Mouse (Mus musculus) limb, embryonic 10.5 days (tissue): ENCODE measurements around the gene Mrps16. TPM values are rescaled to one million over a fixed set of nuclear protein-coding genes. Genes with fewer than 3 reads are reported as not detected.

Experiments
- DNase-seq: peaks from one replicate; pipeline ENCODE4 v3.0.0-alpha.2; 2017; ENCODE audit warnings: low spot score
- H3K27ac ChIP-seq: fragments of 300-500 bp; sonication (generic); 2 replicates; pipeline ENCODE4 v1.5.1; 2016; ENCODE audit warnings: mild to moderate bottlenecking
- H3K27me3 ChIP-seq: fragments of 300-500 bp; sonication (generic); 2 replicates; pipeline ENCODE4 v1.6.1; 2016; ENCODE audit warnings: low read depth, mild to moderate bottlenecking; ENCODE audit not compliant: poor library complexity, severe bottlenecking
- H3K36me3 ChIP-seq: fragments of 300-500 bp; sonication (generic); 2 replicates; pipeline ENCODE4 v1.6.1; 2016; ENCODE audit warnings: mild to moderate bottlenecking, moderate library complexity
- H3K4me1 ChIP-seq: fragments of 300-500 bp; sonication (generic); 2 replicates; pipeline ENCODE4 v1.6.1; 2016
- H3K4me3 ChIP-seq: fragments of 300-500 bp; sonication (generic); 2 replicates; pipeline ENCODE4 v1.5.1; 2016; ENCODE audit warnings: mild to moderate bottlenecking, moderate library complexity
- H3K9me3 ChIP-seq: fragments of 300-500 bp; sonication (generic); replicated peaks from 2 replicates; pipeline ENCODE4 v1.6.1; 2016; ENCODE audit warnings: mild to moderate bottlenecking
- WGBS: fragments of 180-500 bp; shearing (Covaris S2); methylation state at CpG from one replicate; pipeline ENCODE4 v1.1.7; 2016; 5-methylcytosine and 5-hydroxymethylcytosine counted together
- polyA plus RNA-seq: library from polyadenylated mRNA; unstranded; fragments of >200 nt; fragmentation: Nextera tagmentation; extraction: Ambion mirVana; gene quantifications from 2 replicates; pipeline ENCODE4 v1.2.1, GENCODE M21; 2016

Mrps16 gene
- polyA plus RNA-seq, 1 experiment from 2014 or later = 90.4 TPM

DNA sequence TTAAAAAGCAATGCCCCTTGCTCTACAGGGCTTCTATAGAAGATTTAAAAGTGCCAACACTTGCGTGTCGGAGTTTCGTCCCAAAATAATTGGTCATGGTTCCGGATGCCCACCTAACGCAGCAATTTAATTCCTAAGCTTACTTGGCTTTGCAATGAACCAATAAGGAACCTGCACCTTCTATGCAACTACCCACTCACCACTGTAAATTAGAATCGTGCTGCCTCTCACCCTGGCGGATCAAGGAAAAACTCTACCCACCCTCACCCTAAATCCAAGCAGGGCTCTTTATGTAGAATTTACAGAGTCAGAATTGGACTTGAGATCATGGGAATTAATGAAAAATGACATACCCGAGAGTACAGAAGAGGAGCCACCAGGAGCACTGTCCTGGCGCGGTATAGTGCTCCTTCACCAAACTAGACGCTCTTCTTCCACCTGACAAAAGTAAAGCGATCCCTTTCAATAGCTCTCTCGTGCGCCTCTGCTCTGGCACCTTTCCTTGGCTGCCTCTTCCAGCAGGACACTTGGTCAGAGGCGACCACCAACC is 45.9 kb downstream of the Mrps16 start:
- no peak for DNase-seq
- Histone ChIP-seq H3K27me3 (no peaks in the 10 kb centered on the region), H3K4me1 (peaks cover 18% of the 10 kb centered on the region), H3K9me3 (no peaks in the 10 kb centered on the region), H3K4me3 (peak overlapping the region; percentile 79), H3K36me3 (peaks cover 49% of the 10 kb centered on the region), H3K27ac (peak overlapping the region; percentile 95)
- WGBS = 6% methylated on average over 15 of the region's 15 CpGs

DNA sequence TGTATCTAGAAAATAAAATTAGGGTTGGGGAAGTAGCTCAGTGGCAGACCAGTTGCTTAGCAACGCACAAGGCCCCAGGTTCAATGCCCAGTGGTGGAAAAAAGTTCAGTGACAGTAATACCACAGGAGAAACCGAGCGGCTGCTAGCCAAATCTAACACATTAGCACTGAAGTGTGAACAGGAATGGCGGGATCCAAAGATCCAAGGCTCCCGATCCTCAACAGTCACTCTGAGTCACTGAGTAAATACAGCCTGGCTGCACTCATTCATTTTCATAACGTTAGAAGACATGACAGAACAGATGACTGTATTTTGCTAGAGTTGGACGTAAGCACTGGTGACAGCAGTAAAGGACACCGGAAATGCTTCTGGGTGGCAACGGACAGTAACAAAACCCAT is 47.5 kb downstream of the Mrps16 start:
- peaks cover 51% of the 10 kb centered on the region for H3K36me3 ChIP-seq
- H3K4me3 ChIP-seq = no peak overlapping the region
- DNase-seq = no peak
- no peaks in the 10 kb centered on the region for H3K9me3 ChIP-seq
- no peaks in the 10 kb centered on the region for H3K27me3 ChIP-seq
- 93% methylated on average over 9 of the region's 9 CpGs for WGBS
- peaks cover 18% of the 10 kb centered on the region for H3K4me1 ChIP-seq
- no peak overlapping the region for H3K27ac ChIP-seq

DNA sequence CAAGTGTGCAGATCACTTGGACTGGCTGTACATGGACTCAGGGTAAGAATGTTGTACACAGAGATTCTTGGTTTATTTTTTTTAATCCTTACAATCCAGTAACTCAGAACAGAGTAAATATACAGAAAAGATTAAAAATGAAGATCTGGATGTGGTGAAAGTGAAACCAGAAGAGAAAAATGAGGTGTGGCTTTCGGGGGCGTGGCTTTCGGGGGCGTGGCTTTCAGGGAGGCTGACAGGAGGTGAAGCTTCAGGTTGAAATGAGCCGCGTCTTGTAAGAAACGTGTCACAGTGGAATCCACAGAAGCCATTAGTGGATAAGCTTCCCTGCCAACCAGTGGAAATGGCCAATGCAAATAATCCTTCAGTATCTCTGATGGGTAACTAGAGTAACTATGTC is 52.6 kb downstream of the Mrps16 start:
- H3K36me3 ChIP-seq = peaks cover 95% of the 10 kb centered on the region

DNA sequence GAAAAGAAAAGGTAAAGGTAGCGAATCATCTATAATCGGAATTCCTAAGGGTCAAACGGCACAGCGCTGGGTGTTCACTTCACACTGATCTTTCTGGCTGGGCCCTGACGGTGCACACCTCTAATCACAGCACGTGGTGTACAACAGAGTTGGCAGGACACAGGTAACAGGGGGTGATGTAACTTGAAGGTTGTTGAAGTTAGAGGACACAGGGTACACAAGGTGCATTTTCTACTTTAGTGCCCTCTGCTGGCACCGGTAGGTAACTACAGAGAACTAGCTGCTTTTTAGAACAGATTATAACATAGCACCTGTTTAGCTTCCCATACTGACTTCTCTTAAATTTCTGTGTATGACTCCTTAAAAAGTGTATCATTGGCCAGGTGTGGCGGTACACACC is 53.3 kb downstream of the Mrps16 start:
- H3K4me3 ChIP-seq = no peak overlapping the region
- peaks cover 95% of the 10 kb centered on the region for H3K36me3 ChIP-seq
- no peak overlapping the region for H3K27ac ChIP-seq
- no peaks in the 10 kb centered on the region for H3K4me1 ChIP-seq
- WGBS = 84% methylated on average over 8 of the region's 8 CpGs
- no peaks in the 10 kb centered on the region for H3K27me3 ChIP-seq
- no peaks in the 10 kb centered on the region for H3K9me3 ChIP-seq
- DNase-seq = no peak

More for the DNA sequence above, 52.6 kb downstream of the Mrps16 start:
- Histone ChIP-seq H3K27ac (no peak overlapping the region), H3K4me3 (no peak overlapping the region), H3K27me3 (no peaks in the 10 kb centered on the region), H3K9me3 (no peaks in the 10 kb centered on the region), H3K4me1 (no peaks in the 10 kb centered on the region)
- WGBS = 85% methylated on average over 7 of the region's 7 CpGs
- no peak for DNase-seq

DNA sequence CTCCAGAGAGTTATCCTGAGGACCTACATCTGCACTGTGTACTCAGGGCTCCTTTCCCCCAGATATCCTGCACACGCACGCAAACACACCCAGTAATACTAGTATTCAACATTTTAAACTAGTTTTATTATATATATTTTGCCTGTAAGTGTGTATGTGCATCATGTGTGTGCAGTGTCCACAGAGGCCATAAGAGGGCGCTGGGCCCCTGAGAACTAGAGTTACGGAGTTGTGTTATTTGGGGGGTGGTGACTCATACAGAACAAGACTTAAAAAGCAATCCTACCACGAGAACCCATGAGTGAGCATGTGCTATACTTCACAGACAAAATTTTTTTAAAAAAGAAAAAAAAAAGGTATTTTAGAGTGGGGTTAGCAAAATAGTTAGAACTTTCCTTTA is 54.0 kb downstream of the Mrps16 start:
- Histone ChIP-seq H3K36me3 (peaks cover 95% of the 10 kb centered on the region), H3K4me1 (no peaks in the 10 kb centered on the region), H3K9me3 (no peaks in the 10 kb centered on the region), H3K27ac (no peak overlapping the region), H3K4me3 (no peak overlapping the region), H3K27me3 (no peaks in the 10 kb centered on the region)
- no peak for DNase-seq
- 97% methylated on average over 5 of the region's 5 CpGs for whole genome bisulfite sequencing

Other genes starting within 250 kb of the Mrps16 start
- 7.3 and 8.9 TPM in 2 replicates for gene Kcnk5, start 211.8 kb downstream of the Mrps16 start, polyA plus RNA-seq
- not detected in 2 replicates for gene Kcnk16, start 124.4 kb downstream of the Mrps16 start, polyA plus RNA-seq
- 11.5 and 15.5 TPM in 2 replicates for gene Nudt13, start 98.9 kb downstream of the Mrps16 start, polyA plus RNA-seq
- gene Ecd, start 45.5 kb downstream of the Mrps16 start, polyA plus RNA-seq = 71.7 and 74.6 TPM in 2 replicates
- gene Fam149b, start 45.5 kb downstream of the Mrps16 start, polyA plus RNA-seq = 43.5 and 51.7 TPM in 2 replicates
- gene Dnajc9, start 4.7 kb downstream of the Mrps16 start, polyA plus RNA-seq = 272 and 290 TPM in 2 replicates
- 0.29 and 0.90 TPM in 2 replicates for gene Cfap70, start 58.6 kb upstream of the Mrps16 start, polyA plus RNA-seq
- 21.2 and 23.3 TPM in 2 replicates for gene Anxa7, start 86.5 kb upstream of the Mrps16 start, polyA plus RNA-seq
- gene Mss51, start 103.3 kb upstream of the Mrps16 start, polyA plus RNA-seq = 0.83 and 1.3 TPM in 2 replicates
- 35.7 and 43.2 TPM in 2 replicates for gene Ppp3cb, start 152.9 kb upstream of the Mrps16 start, polyA plus RNA-seq
- 13.5 and 16.6 TPM in 2 replicates for gene Usp54, start 247.4 kb upstream of the Mrps16 start, polyA plus RNA-seq